Mouse (Mus musculus): ENCODE measurements at regions not wholly inside any gene's neighbourhood (a gene's known extent, or its start where the extent isn't known, plus 50 kb on each side); places are given as distances from the start of the nearest gene placed in this dataset.

- peak; percentile 14 for DNase-seq
Observed at GRCm38 (mm10) chr3:35102715-35103591, 452.7 kb downstream of the Sox2 start.

- DNase-seq: no peak
Observed at GRCm38 (mm10) chr3:35104884-35105283, 454.7 kb downstream of the Sox2 start.

GRCm38 (mm10) chr3:35106097-35106496, 455.9 kb downstream of the Sox2 start:
- no peak for DNase-seq

GRCm38 (mm10) chr3:35133477-35133876, 483.3 kb downstream of the Sox2 start:
- no peak for DNase-seq

- peak; percentile 9 for DNase-seq
Observed at GRCm38 (mm10) chr3:35141500-35142220, 491.5 kb downstream of the Sox2 start.

- DNase-seq: no peak
Observed at GRCm38 (mm10) chr3:35142683-35143082, 492.5 kb downstream of the Sox2 start.

- DNase-seq: no peak
Observed at GRCm38 (mm10) chr3:35145569-35145968, 495.4 kb downstream of the Sox2 start.

- DNase-seq: no peak
Observed at GRCm38 (mm10) chr3:35146681-35147080, 496.5 kb downstream of the Sox2 start.

- DNase-seq: no peak
Observed at GRCm38 (mm10) chr3:35149251-35149691, 499.1 kb downstream of the Sox2 start.

GRCm38 (mm10) chr3:35152191-35152590, 502.0 kb downstream of the Sox2 start:
- no peak for DNase-seq

GRCm38 (mm10) chr3:35154266-35154665, 504.1 kb downstream of the Sox2 start:
- no peak for DNase-seq

- DNase-seq: no peak
Observed at GRCm38 (mm10) chr3:35168676-35169075, 518.5 kb downstream of the Sox2 start.

GRCm38 (mm10) chr3:35178759-35179440, 528.7 kb downstream of the Sox2 start:
- DNase-seq: no peak

GRCm38 (mm10) chr3:35208526-35208925, 545.4 kb upstream of the Atp11b start:
- no peak for DNase-seq

GRCm38 (mm10) chr3:35219394-35219793, 534.5 kb upstream of the Atp11b start:
- DNase-seq: no peak

GRCm38 (mm10) chr3:35221183-35221582, 532.7 kb upstream of the Atp11b start:
- no peak for DNase-seq

- DNase-seq: no peak
Observed at GRCm38 (mm10) chr3:35222251-35222650, 531.7 kb upstream of the Atp11b start.

GRCm38 (mm10) chr3:35225051-35225701, 528.7 kb upstream of the Atp11b start:
- DNase-seq: no peak

- DNase-seq: no peak
Observed at GRCm38 (mm10) chr3:35225774-35226365, 528.0 kb upstream of the Atp11b start.

GRCm38 (mm10) chr3:35231158-35231928, 522.6 kb upstream of the Atp11b start:
- DNase-seq: no peak

- DNase-seq: no peak
Observed at GRCm38 (mm10) chr3:35232487-35232886, 521.4 kb upstream of the Atp11b start.
